Mouse (Mus musculus) activated CD4-positive, CD25-positive, alpha-beta regulatory T cell (primary cell): ENCODE data around the gene Lgals2. TPM values are rescaled to one million over a fixed set of nuclear protein-coding genes. Genes with fewer than 3 reads are reported as not detected.

Source experiments
- polyA plus RNA-seq, 2 experiments: library from polyadenylated mRNA; unstranded; fragments of 100-300 nt; shearing (Covaris generic); gene quantifications; one replicate each; pipeline ENCODE4 v1.2.1; 2017

Gene Lgals2
- not detected for polyA plus RNA-seq

GRCm38 (mm10) chr15:78855303-78855965 lies at the start of gene Lgals2:
Gene Lgals2 (minus strand): TSS chr15:78855529.

GRCm38 (mm10) chr15:78899740-78900584 lies 44.6 kb upstream of the Lgals2 start, which contains the start of gene Sh3bp1:
Gene Sh3bp1 (plus strand): TSS chr15:78899768.

GRCm38 (mm10) chr15:78899409-78899739 lies 44.0 kb upstream of the Lgals2 start, which contains the start of gene Gm49510:
Gene Gm49510 (plus strand): TSS chr15:78899667.

GRCm38 (mm10) chr15:78876991-78877809 lies 21.9 kb upstream of the Lgals2 start, which contains the start of gene Gga1:
Gene Gga1 (plus strand): TSS chr15:78877190.

GRCm38 (mm10) chr15:78842371-78843163 lies 12.8 kb downstream of the Lgals2 start, which contains the start of gene Cdc42ep1:
Gene Cdc42ep1 (plus strand): TSS chr15:78842624.

GRCm38 (mm10) chr15:78802776-78803391 lies 52.4 kb downstream of the Lgals2 start, which contains the start of gene Card10:
Gene Card10 (minus strand): TSS chr15:78803042.

Other genes starting within 250 kb of the Lgals2 start
- under 1 TPM in 1 of 2 experiments, not detected in 1; 0.02 TPM for gene Elfn2, start 136.8 kb downstream of the Lgals2 start, polyA plus RNA-seq
- 100 to 1,000 TPM in 1 of 2 experiments, 10 to 100 TPM in 1; 74.5 to 116 TPM for gene Mfng, start 82.1 kb downstream of the Lgals2 start, polyA plus RNA-seq
- gene Card10, start 52.5 kb downstream of the Lgals2 start, polyA plus RNA-seq = under 1 TPM in 1 of 2 experiments, not detected in 1; 0.19 TPM
- gene Cdc42ep1, start 12.9 kb downstream of the Lgals2 start, polyA plus RNA-seq = under 1 TPM; 0.14 to 0.18 TPM
- gene Gga1, start 21.7 kb upstream of the Lgals2 start, polyA plus RNA-seq = 10 to 100 TPM; 43.5 to 61.3 TPM
- gene Gm49510, start 44.1 kb upstream of the Lgals2 start, polyA plus RNA-seq = under 1 TPM; 0.68 to 0.75 TPM
- gene Sh3bp1, start 44.2 kb upstream of the Lgals2 start, polyA plus RNA-seq = 100 to 1,000 TPM; 165 to 207 TPM
- gene Pdxp, start 58.4 kb upstream of the Lgals2 start, polyA plus RNA-seq = 10 to 100 TPM; 16.6 to 18.3 TPM
- 1,000 to 10,000 TPM in 1 of 2 experiments, 100 to 1,000 TPM in 1; 544 to 1,308 TPM for gene Lgals1, start 71.2 kb upstream of the Lgals2 start, polyA plus RNA-seq
- 10 to 100 TPM; 49.9 to 50.4 TPM for gene Nol12, start 79.4 kb upstream of the Lgals2 start, polyA plus RNA-seq
- gene Triobp, start 92.2 kb upstream of the Lgals2 start, polyA plus RNA-seq = 10 to 100 TPM; 54.7 to 95.1 TPM
- 100 to 1,000 TPM; 106 to 152 TPM for gene H1f0, start 172.9 kb upstream of the Lgals2 start, polyA plus RNA-seq
- gene Galr3, start 186.4 kb upstream of the Lgals2 start, polyA plus RNA-seq = under 1 TPM; 0.42 to 0.47 TPM
- gene Ankrd54, start 207.4 kb upstream of the Lgals2 start, polyA plus RNA-seq = 10 to 100 TPM; 48.6 to 53.3 TPM
- 100 to 1,000 TPM; 160 to 185 TPM for gene Eif3l, start 219.7 kb upstream of the Lgals2 start, polyA plus RNA-seq